21 mouse cellular contexts compared by ENCODE assay signal in genomic region chr7:93147379-93147778, GRCm38 (mm10).
DNase-seq lines count a peak whose midpoint lies in the region; ATAC-seq and TF ChIP-seq lines count a peak whose summit lies in the region.
"Had no signal": no experiment of that assay in that cellular context is flagged by ENCODE, and none has a peak within 500 bp of the region (broad histone marks: within the 10 kb centered on the region; RNA-seq: fewer than 3 reads in every experiment).

No protein-coding gene starts in this region.

- TF ChIP-seq CTCF in cortical plate, adult 2 months (IDR thresholded peaks at IDR 0.05; ENCODE audit: extremely low read depth, insufficient read depth, low read length) = 0 out of 2 replicates have a peak, but pooled peaks have one; percentile 2

- 0 out of 2 replicates have a peak, but pooled peaks have one; percentile 67 for ATAC-seq in embryonic facial prominence, embryonic 13.5 days (ENCODE audit: insufficient number of reproducible peaks, insufficient read depth, low FRiP score, low TSS enrichment, low read depth)
- ATAC-seq: forebrain, embryonic 15.5 days; hindbrain, postnatal 0 days had no signal

- H3K4me3 ChIP-seq in embryonic facial prominence, embryonic 13.5 days = no peak overlapping the region
- H3K4me3 ChIP-seq in embryonic facial prominence, embryonic 10.5 days = no peak overlapping the region
- no peak overlapping the region for H3K4me3 ChIP-seq in cortical plate, adult 2 months (ENCODE audit: insufficient read depth, low read length)
- H3K4me3 ChIP-seq: forebrain, embryonic 15.5 days; limb, embryonic 15.5 days; megakaryocyte, embryonic 14.5 days had no signal

- H3K4me1 ChIP-seq in embryonic facial prominence, embryonic 13.5 days = no peaks in the 10 kb centered on the region
- H3K4me1 ChIP-seq in embryonic facial prominence, embryonic 10.5 days = no peaks in the 10 kb centered on the region
- no peaks in the 10 kb centered on the region for H3K4me1 ChIP-seq in cortical plate, adult 2 months (ENCODE audit: control insufficient read depth, insufficient read depth, low read length)
- H3K4me1 ChIP-seq: forebrain, embryonic 15.5 days; limb, embryonic 15.5 days; megakaryocyte, embryonic 14.5 days had no signal

- no peaks in the 10 kb centered on the region for H3K9me3 ChIP-seq in embryonic facial prominence, embryonic 13.5 days
- no peaks in the 10 kb centered on the region for H3K9me3 ChIP-seq in embryonic facial prominence, embryonic 10.5 days
- H3K9me3 ChIP-seq: forebrain, embryonic 15.5 days; limb, embryonic 15.5 days; megakaryocyte, embryonic 14.5 days had no signal

- no peak for DNase-seq in embryonic facial prominence, embryonic 10.5 days (ENCODE audit: low spot score)
- peak; percentile 5 for DNase-seq in kidney, postnatal 10 days
- DNase-seq in kidney, postnatal 4 days = no peak
- DNase-seq in ES-CJ7 (ENCODE audit: low read depth, low spot score) = peak; percentile 58
- no peak for DNase-seq in Muller cell, postnatal 12 days (ENCODE audit: inconsistent ontology term)
- DNase-seq in spleen, postnatal 14 days (ENCODE audit: low spot score in 2 of 2) = no peak
- DNase-seq: adrenal gland, postnatal 10 days; cerebellum, postnatal 14 days; heart, postnatal 10 days; kidney, adult 11 months; layer of hippocampus, adult 9-11 months; lung, postnatal 10 days; right cerebral cortex, postnatal 14 days; thymus, postnatal 4 days had no signal

- H3K9ac ChIP-seq in embryonic facial prominence, embryonic 13.5 days = no peak overlapping the region
- H3K9ac ChIP-seq: forebrain, embryonic 15.5 days; limb, embryonic 15.5 days had no signal

- WGBS in embryonic facial prominence, embryonic 13.5 days = 95% methylated on average over 2 of the region's 2 CpGs
- WGBS in embryonic facial prominence, embryonic 10.5 days = 97% methylated on average over 2 of the region's 2 CpGs

- no peak for TF ChIP-seq POLR2A in cortical plate, adult 2 months (IDR thresholded peaks at IDR 0.05; ENCODE audit: extremely low read depth, insufficient read depth, low read length)

- no peak overlapping the region for H3K27ac ChIP-seq in embryonic facial prominence, embryonic 13.5 days
- no peak overlapping the region for H3K27ac ChIP-seq in embryonic facial prominence, embryonic 10.5 days (replicated peaks)
- no peak overlapping the region for H3K27ac ChIP-seq in cortical plate, adult 2 months (ENCODE audit: insufficient read depth, low read length)
- H3K27ac ChIP-seq: forebrain, embryonic 15.5 days; hindbrain, postnatal 0 days; kidney, postnatal 0 days; limb, embryonic 15.5 days had no signal

- no peaks in the 10 kb centered on the region for H3K36me3 ChIP-seq in embryonic facial prominence, embryonic 13.5 days
- H3K36me3 ChIP-seq in embryonic facial prominence, embryonic 10.5 days (replicated peaks) = no peaks in the 10 kb centered on the region
- H3K36me3 ChIP-seq: forebrain, embryonic 15.5 days; limb, embryonic 15.5 days had no signal

- H3K4me2 ChIP-seq in embryonic facial prominence, embryonic 13.5 days = no peak overlapping the region
- H3K4me2 ChIP-seq: forebrain, embryonic 15.5 days; limb, embryonic 15.5 days had no signal

- no peaks in the 10 kb centered on the region for H3K27me3 ChIP-seq in embryonic facial prominence, embryonic 13.5 days
- no peaks in the 10 kb centered on the region for H3K27me3 ChIP-seq in embryonic facial prominence, embryonic 10.5 days (replicated peaks; ENCODE audit: low read depth, poor library complexity, severe bottlenecking)
- H3K27me3 ChIP-seq: forebrain, embryonic 15.5 days; limb, embryonic 15.5 days; megakaryocyte, embryonic 14.5 days had no signal

Comparison
In these comparisons a context has a peak if more than half of its experiments do, and no peak if none do; other contexts are left out.
1. DNase-seq: peak in kidney, postnatal 10 days (single experiment) and ES-CJ7 (single experiment); none in embryonic facial prominence, embryonic 10.5 days (single experiment), kidney, postnatal 4 days (0 of 2), Muller cell, postnatal 12 days (single experiment) and spleen, postnatal 14 days (0 of 2).